Mouse (Mus musculus) brain, embryonic 14.5 days (tissue): ENCODE measurements around the gene Snrpd3. TPM values are rescaled to one million over a fixed set of nuclear protein-coding genes. Genes with fewer than 3 reads are reported as not detected.
"Not testable (repeated sequence)": the region's sequence is repeated elsewhere in the genome, so short reads cannot be mapped to it uniquely, and the experiment has no call there.

Experiments
- DNase-seq: peaks from one replicate; pipeline ENCODE4 v3.0.0-alpha.2; 2011; ENCODE audit warnings: low read depth
- CTCF ChIP-seq: fragments of 200-500 bp; IDR thresholded peaks from 2 replicates; pipeline ENCODE4 v1.5.1; 2012; ENCODE audit warnings: inconsistent platforms, mild to moderate bottlenecking, moderate library complexity, borderline replicate concordance; ENCODE audit not compliant: insufficient read depth, insufficient read length; ENCODE audit errors: extremely low read depth
- POLR2A ChIP-seq: fragments of 200-500 bp; IDR thresholded peaks from 2 replicates; pipeline ENCODE4 v1.6.1; 2012; ENCODE audit warnings: mild to moderate bottlenecking, inconsistent platforms, borderline replicate concordance; ENCODE audit not compliant: poor library complexity, insufficient read depth, insufficient read length, severe bottlenecking; ENCODE audit errors: extremely low read depth
- polyA plus RNA-seq: library from polyadenylated mRNA; depleted of rRNA; stranded (reverse); fragments of >200 nt; gene quantifications from 2 replicates; pipeline ENCODE4 v1.2.3, GENCODE M21; 2012

Gene Snrpd3
- polyA plus RNA-seq, 1 experiment: 60.3 TPM

- no peak for TF ChIP-seq POLR2A
- no peak for TF ChIP-seq CTCF
- no peak for DNase-seq
Measured at GRCm38 (mm10) chr10:75516038-75516723, 1.2 kb upstream of the Snrpd3 start.

DNA sequence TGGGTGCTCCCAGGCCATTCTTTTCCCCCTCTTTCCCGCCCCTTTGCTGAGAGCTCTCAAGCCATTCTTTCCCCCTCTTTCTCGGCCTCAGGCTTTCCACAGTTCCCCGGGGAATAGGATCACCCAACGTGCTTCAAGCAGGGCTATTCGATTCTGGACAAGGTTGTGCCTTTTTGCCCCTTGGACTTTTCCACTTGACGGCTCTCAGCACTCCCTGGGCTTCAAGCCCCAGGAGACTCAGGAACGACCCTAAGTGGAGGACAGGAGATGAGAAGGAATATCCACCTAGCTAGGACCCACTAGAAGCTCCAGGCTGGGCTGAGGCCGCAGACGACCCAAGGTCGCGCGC is 653 bp upstream of the Snrpd3 start:
- TF ChIP-seq CTCF: no peak
- no peak for TF ChIP-seq POLR2A
- DNase-seq: no peak

- peak; percentile 99 for DNase-seq
- TF ChIP-seq CTCF (no peak), POLR2A (peak; percentile 45; the same call in 1 of the 2 replicates)
Measured at GRCm38 (mm10) chr10:75517758-75518143, 400 bp downstream of the Snrpd3 start, which contains the start of gene Gucd1. TSS of gene Gucd1 (minus strand) at chr10:75517972.

- TF ChIP-seq CTCF (no peak), POLR2A (no peak)
- DNase-seq: no peak
Measured at GRCm38 (mm10) chr10:75520581-75520980, 3.2 kb downstream of the Snrpd3 start.

GRCm38 (mm10) chr10:75521643-75522042 is 4.3 kb downstream of the Snrpd3 start:
- TF ChIP-seq CTCF: no peak
- no peak for TF ChIP-seq POLR2A
- DNase-seq: no peak

- DNase-seq: not testable (repeated sequence)
Measured at GRCm38 (mm10) chr10:75525450-75525849, 8.1 kb downstream of the Snrpd3 start.

DNA sequence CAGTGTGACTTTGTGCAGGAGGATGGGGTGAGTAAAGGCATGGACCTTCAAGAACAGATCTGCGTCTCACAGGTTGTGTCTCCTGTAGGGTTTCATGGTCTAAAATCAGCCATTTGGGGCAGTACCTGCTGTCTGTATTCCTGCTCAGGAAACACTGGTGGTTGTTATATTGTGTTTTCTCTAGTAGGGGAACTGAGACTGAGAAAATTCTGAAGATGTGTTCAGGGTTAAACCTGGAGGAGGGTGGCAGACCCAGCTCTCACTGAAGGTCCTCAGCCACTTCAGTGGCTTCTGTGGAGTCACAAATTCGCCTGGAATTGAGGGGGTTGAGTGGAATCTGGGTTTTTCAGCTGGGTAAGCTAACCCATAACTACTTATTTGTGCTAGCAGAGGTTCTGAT is 13.0 kb downstream of the Snrpd3 start:
- DNase-seq: no peak
- TF ChIP-seq POLR2A (no peak), CTCF (no peak)

DNA sequence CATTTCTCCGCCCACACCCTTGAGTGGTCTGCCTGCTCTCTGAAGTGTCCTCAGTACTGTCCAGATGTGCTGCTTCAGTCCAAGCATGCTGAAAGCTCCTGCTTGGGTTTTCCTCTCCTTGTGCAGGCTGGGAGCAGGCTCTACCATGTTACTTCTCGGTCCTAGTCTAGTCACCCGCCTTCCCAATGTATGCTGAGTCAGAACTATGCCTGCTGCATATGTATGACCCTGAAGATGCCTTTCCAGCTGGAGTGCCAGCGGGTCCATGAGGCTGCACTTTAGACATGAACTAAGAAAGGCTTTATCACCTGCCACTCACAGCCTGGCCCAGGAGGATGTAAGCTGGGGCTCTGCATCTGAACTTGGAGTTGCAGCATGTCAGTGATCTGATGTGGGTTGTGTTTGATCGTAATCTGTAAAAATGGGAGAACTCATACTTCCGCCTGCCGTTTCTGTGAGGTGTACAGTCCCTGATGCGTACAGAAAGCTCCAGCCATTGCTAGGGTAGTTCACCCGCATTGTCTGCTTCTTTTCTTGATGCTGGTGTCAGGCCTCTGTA is 14.3 kb downstream of the Snrpd3 start:
- TF ChIP-seq POLR2A (no peak), CTCF (no peak)
- no peak for DNase-seq

- TF ChIP-seq CTCF (no peak), POLR2A (no peak)
- DNase-seq: no peak
Measured at GRCm38 (mm10) chr10:75534216-75534615, 16.9 kb downstream of the Snrpd3 start.

DNA sequence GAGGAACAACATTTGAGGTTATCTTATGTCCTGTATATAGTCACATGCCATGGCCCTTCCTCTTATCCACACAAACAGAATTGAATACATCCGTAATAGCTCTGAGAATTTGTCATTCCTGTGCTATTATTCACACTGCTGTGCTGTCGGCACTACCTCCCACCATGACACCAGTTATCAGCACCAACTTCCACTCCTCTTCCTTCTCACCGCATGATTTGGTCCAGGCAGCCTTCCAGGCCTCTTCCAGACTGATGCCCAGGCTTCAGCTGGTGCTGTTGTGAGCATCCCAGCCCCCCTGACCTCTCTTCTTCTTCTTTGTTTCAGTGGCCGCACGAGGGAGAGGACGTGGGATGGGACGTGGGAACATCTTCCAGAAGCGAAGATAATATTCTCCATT is 17.6 kb downstream of the Snrpd3 start:
- no peak for TF ChIP-seq CTCF
- DNase-seq: peak; percentile 12

DNA sequence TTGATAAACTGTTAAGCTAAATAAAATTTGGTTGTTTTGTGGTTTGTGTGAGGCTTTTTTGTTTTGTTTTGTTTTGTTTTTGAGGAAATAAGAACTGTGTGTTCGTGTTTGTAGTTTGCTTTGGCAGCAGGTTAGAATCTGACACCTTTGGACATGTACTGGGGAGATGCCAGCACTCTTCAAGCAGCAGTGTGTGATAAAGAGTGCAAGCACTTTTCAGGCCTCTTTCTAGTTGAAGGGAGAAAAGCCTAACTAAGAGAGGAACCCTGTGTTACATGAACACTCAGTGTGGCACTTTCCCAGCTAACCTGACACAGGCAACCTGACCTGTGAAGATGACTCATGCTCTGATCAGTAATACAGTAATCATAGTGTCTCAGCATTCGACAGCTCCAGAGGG is 18.1 kb downstream of the Snrpd3 start:
- peak; percentile 8 for DNase-seq
- TF ChIP-seq CTCF (no peak), POLR2A (no peak)

DNA sequence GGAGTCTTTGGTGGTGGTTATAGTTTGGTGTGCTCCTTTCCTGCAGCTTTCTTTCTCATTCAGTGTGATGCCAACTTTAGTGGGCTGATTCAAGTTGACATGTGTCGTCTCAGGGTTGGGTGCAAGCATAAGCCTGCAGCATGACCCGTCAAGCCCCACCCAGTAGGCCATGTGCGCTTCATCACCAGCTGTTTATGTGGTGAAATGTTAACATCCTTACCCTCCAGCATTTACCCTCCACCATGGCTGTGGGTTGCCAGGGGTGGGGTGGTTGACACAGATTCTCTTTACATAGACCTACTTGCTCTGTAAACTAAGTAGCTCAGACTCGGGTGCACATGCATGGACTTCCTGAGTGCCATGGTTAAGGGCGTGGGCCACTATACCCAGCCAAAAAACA is 18.8 kb downstream of the Snrpd3 start:
- no peak for DNase-seq
- TF ChIP-seq CTCF: no peak
- no peak for TF ChIP-seq POLR2A

DNA sequence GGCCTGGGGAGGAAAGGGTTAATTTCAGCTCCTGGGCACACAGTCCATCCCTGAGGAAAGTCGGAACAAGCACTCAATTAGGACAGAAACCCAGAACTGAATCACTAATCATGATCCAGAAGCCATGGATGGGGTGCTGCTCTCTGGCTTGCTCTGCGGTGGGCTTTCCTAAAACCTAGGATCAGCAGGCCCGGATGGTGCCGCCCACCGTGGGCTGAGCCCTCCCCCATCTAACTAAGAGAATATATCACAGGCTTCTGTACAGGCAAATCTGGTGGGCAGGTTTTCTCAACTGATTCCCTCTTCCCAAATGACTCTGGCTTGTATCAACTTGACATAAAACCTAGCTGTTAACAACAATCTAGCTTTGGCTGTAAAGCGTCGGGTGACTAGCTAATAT is 30.6 kb downstream of the Snrpd3 start:
- no peak for TF ChIP-seq CTCF
- TF ChIP-seq POLR2A: no peak
- DNase-seq: no peak

- DNase-seq: peak; percentile 67
- TF ChIP-seq CTCF: no peak
- TF ChIP-seq POLR2A: no peak
Measured at GRCm38 (mm10) chr10:75548486-75548885, 31.1 kb downstream of the Snrpd3 start.
